Mouse (Mus musculus): ENCODE data around the gene Zfp648.

The Zfp648 gene

GRCm38 (mm10) chr1:154200955-154201722 lies at the start of gene Zfp648:
Gene Zfp648 (plus strand): TSS chr1:154201187.
- no peak for DNase-seq (ENCODE audit: low spot score)

- no peak for DNase-seq (ENCODE audit: low spot score)
Measured at GRCm38 (mm10) chr1:154152539-154152938, 48.4 kb upstream of the Zfp648 start.

GRCm38 (mm10) chr1:154153800-154154199 lies 47.2 kb upstream of the Zfp648 start:
- no peak for DNase-seq (ENCODE audit: low spot score)

- no peak for DNase-seq (ENCODE audit: low spot score)
Measured at GRCm38 (mm10) chr1:154156177-154157062, 44.6 kb upstream of the Zfp648 start.

- no peak for DNase-seq (ENCODE audit: low spot score)
Measured at GRCm38 (mm10) chr1:154157131-154157530, 43.9 kb upstream of the Zfp648 start.

GRCm38 (mm10) chr1:154167696-154168095 lies 33.3 kb upstream of the Zfp648 start:
- no peak for DNase-seq (ENCODE audit: low spot score)

- DNase-seq (ENCODE audit: low spot score) = no peak
Measured at GRCm38 (mm10) chr1:154175334-154175733, 25.7 kb upstream of the Zfp648 start.

GRCm38 (mm10) chr1:154177781-154178180 lies 23.2 kb upstream of the Zfp648 start:
- DNase-seq (ENCODE audit: low spot score) = no peak

GRCm38 (mm10) chr1:154178541-154179155 lies 22.3 kb upstream of the Zfp648 start:
- no peak for DNase-seq (ENCODE audit: low spot score)

GRCm38 (mm10) chr1:154180952-154181351 lies 20.0 kb upstream of the Zfp648 start:
- DNase-seq (ENCODE audit: low spot score) = peak; percentile 60

GRCm38 (mm10) chr1:154182396-154183076 lies 18.5 kb upstream of the Zfp648 start:
- no peak for DNase-seq (ENCODE audit: low spot score)

- no peak for DNase-seq (ENCODE audit: low spot score)
Measured at GRCm38 (mm10) chr1:154183077-154183751, 17.8 kb upstream of the Zfp648 start.

GRCm38 (mm10) chr1:154188229-154188628 lies 12.8 kb upstream of the Zfp648 start:
- no peak for DNase-seq (ENCODE audit: low spot score)

GRCm38 (mm10) chr1:154188631-154189030 lies 12.4 kb upstream of the Zfp648 start:
- no peak for DNase-seq (ENCODE audit: low spot score)

- DNase-seq (ENCODE audit: low spot score) = peak; percentile 26
Measured at GRCm38 (mm10) chr1:154189842-154190530, 11.0 kb upstream of the Zfp648 start.

- no peak for DNase-seq (ENCODE audit: low spot score)
Measured at GRCm38 (mm10) chr1:154198896-154199295, 2.1 kb upstream of the Zfp648 start.

GRCm38 (mm10) chr1:154202580-154202979 lies 1.6 kb downstream of the Zfp648 start:
- no peak for DNase-seq (ENCODE audit: low spot score)

- no peak for DNase-seq (ENCODE audit: low spot score)
Measured at GRCm38 (mm10) chr1:154203386-154203785, 2.4 kb downstream of the Zfp648 start.

- peak; percentile 5 for DNase-seq (ENCODE audit: low spot score)
Measured at GRCm38 (mm10) chr1:154204652-154205573, 3.9 kb downstream of the Zfp648 start.

GRCm38 (mm10) chr1:154219991-154220390 lies 19.0 kb downstream of the Zfp648 start:
- no peak for DNase-seq (ENCODE audit: low spot score)
